Mouse (Mus musculus) thymus, adult 2 months (tissue): ENCODE measurements around the gene Hoxc11. TPM values are rescaled to one million over a fixed set of nuclear protein-coding genes. Genes with fewer than 3 reads are reported as not detected.

ENCODE experiments used
- DNase-seq: peaks from one replicate; pipeline ENCODE4 v3.0.0; 2021
- H3K27ac ChIP-seq: fragments of 200-500 bp; 2 replicates; pipeline ENCODE4 v1.5.1; 2012; ENCODE audit warnings: low read length, control low read depth; ENCODE audit not compliant: control insufficient read depth, insufficient read depth
- H3K27me3 ChIP-seq: fragments of 200-500 bp; 2 replicates; pipeline ENCODE4 v1.6.1; 2012; ENCODE audit warnings: mild to moderate bottlenecking, low read length, moderate library complexity, mixed read lengths; ENCODE audit not compliant: control insufficient read depth, insufficient read depth
- H3K36me3 ChIP-seq: fragments of 200-500 bp; 2 replicates; pipeline ENCODE4 v1.6.1; 2012; ENCODE audit warnings: mild to moderate bottlenecking, low read length, moderate library complexity; ENCODE audit not compliant: control insufficient read depth, insufficient read depth
- H3K4me1 ChIP-seq: fragments of 200-500 bp; replicated peaks from 2 replicates; pipeline ENCODE4 v1.6.1; 2012; ENCODE audit warnings: low read length; ENCODE audit not compliant: control insufficient read depth, insufficient read depth
- H3K4me3 ChIP-seq: fragments of 200-500 bp; 2 replicates; pipeline ENCODE4 v1.5.1; 2012; ENCODE audit warnings: mild to moderate bottlenecking, low read length, control low read depth, moderate library complexity; ENCODE audit not compliant: control insufficient read depth, insufficient read depth
- CTCF ChIP-seq: fragments of 200-500 bp; IDR thresholded peaks from 2 replicates; pipeline ENCODE4 v1.5.1; 2012; ENCODE audit warnings: mild to moderate bottlenecking, control low read depth, low read length, moderate library complexity, borderline replicate concordance; ENCODE audit not compliant: control insufficient read depth, poor library complexity, insufficient read depth; ENCODE audit errors: extremely low read depth
- POLR2A ChIP-seq: fragments of 200-500 bp; IDR thresholded peaks from 2 replicates; pipeline ENCODE4 v1.6.1; 2012; ENCODE audit warnings: mild to moderate bottlenecking, low read length, control low read depth, moderate library complexity; ENCODE audit not compliant: control insufficient read depth, poor library complexity, insufficient read depth; ENCODE audit errors: extremely low read depth
- WGBS: fragments of 180-500 bp; shearing (Covaris S2); methylation state at CpG from one replicate; pipeline ENCODE4 v1.1.7; 2018; 5-methylcytosine and 5-hydroxymethylcytosine counted together
- polyA plus RNA-seq: library from polyadenylated mRNA; depleted of rRNA; stranded (reverse); fragments of >200 nt; gene quantifications from 2 replicates; pipeline ENCODE4 v1.2.3, GENCODE M21; 2012

The Hoxc11 gene
- polyA plus RNA-seq, 1 experiment, result 0.66 TPM

GRCm38 (mm10) chr15:102965003-102965891, 11.0 kb downstream of the Hoxc11 start:
- H3K27me3 ChIP-seq, result peaks cover 36% of the 10 kb centered on the region
- 15% methylated on average over 26 of the region's 26 CpGs for WGBS
- no peak for DNase-seq
- H3K36me3 ChIP-seq, result no peaks in the 10 kb centered on the region
- H3K27ac ChIP-seq, result no peak overlapping the region
- TF ChIP-seq CTCF, result no peak
- TF ChIP-seq POLR2A, result no peak
- no peaks in the 10 kb centered on the region for H3K4me1 ChIP-seq
- H3K4me3 ChIP-seq, result no peak overlapping the region

- H3K36me3 ChIP-seq, result no peaks in the 10 kb centered on the region
- peak; percentile 53 for DNase-seq
- H3K27ac ChIP-seq, result no peak overlapping the region
- no peak overlapping the region for H3K4me3 ChIP-seq
- WGBS, result 5% methylated on average over 30 of the region's 30 CpGs
- H3K4me1 ChIP-seq, result no peaks in the 10 kb centered on the region
- no peak for TF ChIP-seq POLR2A
- TF ChIP-seq CTCF, result peak; percentile 54; the same call in 1 of the 2 replicates
- H3K27me3 ChIP-seq, result peaks cover 34% of the 10 kb centered on the region
Measured at GRCm38 (mm10) chr15:102965892-102966775, 11.9 kb downstream of the Hoxc11 start.

GRCm38 (mm10) chr15:102966776-102967311, 12.6 kb downstream of the Hoxc11 start, which contains the start of gene Hoxc10:
Gene Hoxc10, plus strand, starts transcription at chr15:102966796.
- no peak within 1 kb of the TSS for H3K4me3 ChIP-seq
- H3K36me3 ChIP-seq, result no peaks in the 10 kb centered on the region
- no peak within 1 kb of the TSS for H3K27ac ChIP-seq
- TF ChIP-seq POLR2A, result no peak
- no peak for TF ChIP-seq CTCF
- 9% methylated on average over 27 of the region's 27 CpGs for WGBS
- no peak for DNase-seq
- H3K27me3 ChIP-seq, result peaks cover 32% of the 10 kb centered on the region
- H3K4me1 ChIP-seq, result no peaks in the 10 kb centered on the region

GRCm38 (mm10) chr15:102967312-102967510, 13.0 kb downstream of the Hoxc11 start, which contains the start of gene Hoxc5:
Gene Hoxc5, plus strand, starts transcription at chr15:102967443.
- no peaks in the 10 kb centered on the region for H3K36me3 ChIP-seq
- TF ChIP-seq CTCF (no peak), POLR2A (no peak)
- H3K4me1 ChIP-seq, result no peaks in the 10 kb centered on the region
- DNase-seq, result no peak
- 10% methylated on average over 12 of the region's 12 CpGs for WGBS
- no peak within 1 kb of the TSS for H3K27ac ChIP-seq
- peaks cover 33% of the 10 kb centered on the region for H3K27me3 ChIP-seq
- no peak within 1 kb of the TSS for H3K4me3 ChIP-seq

GRCm38 (mm10) chr15:102967511-102968397, 13.5 kb downstream of the Hoxc11 start:
- 11% methylated on average over 34 of the region's 34 CpGs for WGBS
- Histone ChIP-seq H3K36me3 (no peaks in the 10 kb centered on the region), H3K4me3 (no peak overlapping the region), H3K4me1 (no peaks in the 10 kb centered on the region), H3K27ac (no peak overlapping the region), H3K27me3 (peaks cover 31% of the 10 kb centered on the region)
- TF ChIP-seq POLR2A (no peak), CTCF (no peak)
- DNase-seq, result no peak
